Mouse (Mus musculus): ENCODE data around the gene Defb23.

Defb23 gene

GRCm38 (mm10) chr2:152464570-152465150 is at the start of gene Defb23:
TSS of gene Defb23 (minus strand) at chr2:152464620.
- DNase-seq (ENCODE audit: low spot score), result no peak

- no peak for DNase-seq (ENCODE audit: low spot score)
These were observed 47.2 kb upstream of the Defb23 start, which contains the start of gene Defb26 for GRCm38 (mm10) chr2:152511592-152511991. TSS of gene Defb26 (minus strand) at chr2:152511692.

GRCm38 (mm10) chr2:152503950-152504349 is 39.5 kb upstream of the Defb23 start:
- DNase-seq (ENCODE audit: low spot score), result no peak

- DNase-seq (ENCODE audit: low spot score), result no peak
These were observed 36.4 kb upstream of the Defb23 start for GRCm38 (mm10) chr2:152500863-152501229.

GRCm38 (mm10) chr2:152500204-152500862 is 35.9 kb upstream of the Defb23 start:
- DNase-seq (ENCODE audit: low spot score), result no peak

- DNase-seq (ENCODE audit: low spot score), result no peak
These were observed 33.6 kb upstream of the Defb23 start for GRCm38 (mm10) chr2:152498020-152498419.

- DNase-seq (ENCODE audit: low spot score), result no peak
These were observed 28.7 kb upstream of the Defb23 start for GRCm38 (mm10) chr2:152493151-152493550.

- DNase-seq (ENCODE audit: low spot score), result no peak
These were observed 25.6 kb upstream of the Defb23 start, which contains the start of gene Defb22 for GRCm38 (mm10) chr2:152490038-152490437. TSS of gene Defb22 (minus strand) at chr2:152490138.

GRCm38 (mm10) chr2:152487024-152487423 is 22.6 kb upstream of the Defb23 start:
- peak; percentile 14 for DNase-seq (ENCODE audit: low spot score)

- no peak for DNase-seq (ENCODE audit: low spot score)
These were observed 17.3 kb upstream of the Defb23 start for GRCm38 (mm10) chr2:152481726-152482125.

- no peak for DNase-seq (ENCODE audit: low spot score)
These were observed 16.5 kb upstream of the Defb23 start for GRCm38 (mm10) chr2:152480881-152481280.

- DNase-seq (ENCODE audit: low spot score), result no peak
These were observed 12.3 kb upstream of the Defb23 start, which contains the start of gene Defb20 for GRCm38 (mm10) chr2:152476763-152477162. TSS of gene Defb20 (plus strand) at chr2:152477063.

GRCm38 (mm10) chr2:152472434-152472833 is 8.0 kb upstream of the Defb23 start:
- no peak for DNase-seq (ENCODE audit: low spot score)

- peak; percentile 18 for DNase-seq (ENCODE audit: low spot score)
These were observed 6.6 kb upstream of the Defb23 start for GRCm38 (mm10) chr2:152470973-152471372.

GRCm38 (mm10) chr2:152459241-152459640 is 5.2 kb downstream of the Defb23 start:
- no peak for DNase-seq (ENCODE audit: low spot score)

GRCm38 (mm10) chr2:152452101-152452781 is 12.2 kb downstream of the Defb23 start:
- DNase-seq (ENCODE audit: low spot score), result no peak

GRCm38 (mm10) chr2:152450241-152450640 is 14.2 kb downstream of the Defb23 start:
- DNase-seq (ENCODE audit: low spot score), result peak; percentile 38

- DNase-seq (ENCODE audit: low spot score), result no peak
These were observed 17.0 kb downstream of the Defb23 start for GRCm38 (mm10) chr2:152447461-152447860.

GRCm38 (mm10) chr2:152446642-152447041 is 17.8 kb downstream of the Defb23 start:
- no peak for DNase-seq (ENCODE audit: low spot score)

- DNase-seq (ENCODE audit: low spot score), result no peak
These were observed 21.1 kb downstream of the Defb23 start for GRCm38 (mm10) chr2:152443281-152443680.

- no peak for DNase-seq (ENCODE audit: low spot score)
These were observed 22.1 kb downstream of the Defb23 start for GRCm38 (mm10) chr2:152442322-152442721.

- no peak for DNase-seq (ENCODE audit: low spot score)
These were observed 24.6 kb downstream of the Defb23 start for GRCm38 (mm10) chr2:152439833-152440232.

- no peak for DNase-seq (ENCODE audit: low spot score)
These were observed 25.5 kb downstream of the Defb23 start for GRCm38 (mm10) chr2:152438963-152439362.

Data from c-Kit-positive CD71-positive TER-119-positive erythroid progenitor cells, embryonic 14.5 days (primary cell).